Mouse (Mus musculus): ENCODE measurements around the gene Fate1. TPM values are rescaled to one million over a fixed set of nuclear protein-coding genes. Genes with fewer than 3 reads are reported as not detected.

The Fate1 gene
- total RNA-seq, 4 experiments from 2014 or later, result 0.41 to 0.56 (median 0.55) TPM; not detected in 1

Other genes starting within 250 kb of the Fate1 start
- gene Vma21, start 157.1 kb upstream of the Fate1 start, total RNA-seq (2022), result 10 to 100 TPM; 32.1 to 39.3 (median 36.1) TPM
- under 1 TPM; 0.28 to 0.80 (median 0.47) TPM for gene Gm1141, start 52.0 kb upstream of the Fate1 start, total RNA-seq (2022)
- gene Prrg3, start 10.4 kb upstream of the Fate1 start, total RNA-seq (2022), result 10 to 100 TPM; 28.2 to 33.4 (median 29.9) TPM
- under 1 TPM in 2 of 4 experiments, not detected in 2; 0.15 to 0.21 TPM for gene Cnga2, start 18.9 kb downstream of the Fate1 start, total RNA-seq (2022)
- not detected for gene Magea4, start 249.0 kb downstream of the Fate1 start, total RNA-seq (2022)

Measured in left cerebral cortex, adult 8-10 months (tissue).